In genomic region chr3:127788919-127789318, GRCm38 (mm10) we compare ENCODE assay signal across 8 mouse cellular contexts. TPM values are rescaled to one million over a fixed set of nuclear protein-coding genes. Genes with fewer than 3 reads are reported as not detected.
A peak's percentile ranks its signal among the peaks of the same experiment; 100 is the strongest.
DNase-seq lines count a peak whose midpoint lies in the region; ATAC-seq lines count a peak whose summit lies in the region.

No protein-coding gene starts in this region.

- H3K4me1 ChIP-seq in heart, embryonic 13.5 days: peaks cover 10% of the 10 kb centered on the region
- 0 out of 2 replicates have a peak, but pooled peaks cover 5% of the 10 kb centered on the region for H3K4me1 ChIP-seq in brown adipose tissue, adult 24 weeks (ENCODE audit: control insufficient read depth, insufficient read depth, insufficient read length, low read length)
- H3K4me1 ChIP-seq in hindbrain, embryonic 11.5 days (replicated peaks; ENCODE audit: control insufficient read depth, insufficient read depth, low read length): peaks cover 6% of the 10 kb centered on the region; the same call in 1 of the 2 replicates
- H3K4me1 ChIP-seq in liver, embryonic 15.5 days (replicated peaks): peaks cover 35% of the 10 kb centered on the region

- H3K9me3 ChIP-seq in heart, embryonic 13.5 days: no peaks in the 10 kb centered on the region
- no peaks in the 10 kb centered on the region for H3K9me3 ChIP-seq in hindbrain, embryonic 11.5 days (ENCODE audit: control insufficient read depth, low read length)
- H3K9me3 ChIP-seq in liver, embryonic 15.5 days (replicated peaks): no peaks in the 10 kb centered on the region

- H3K27me3 ChIP-seq in heart, embryonic 13.5 days (replicated peaks): peaks cover 37% of the 10 kb centered on the region
- H3K27me3 ChIP-seq in hindbrain, embryonic 11.5 days (ENCODE audit: control insufficient read depth, insufficient read depth, low read length): peaks cover 19% of the 10 kb centered on the region
- no peaks in the 10 kb centered on the region for H3K27me3 ChIP-seq in liver, embryonic 15.5 days

- no peak for ATAC-seq in heart, embryonic 13.5 days (ENCODE audit: extremely low read depth, insufficient number of reproducible peaks, low FRiP score, low TSS enrichment)
- no peak for ATAC-seq in hindbrain, embryonic 11.5 days (ENCODE audit: low FRiP score)
- no peak for ATAC-seq in liver, embryonic 15.5 days (ENCODE audit: insufficient read depth)

- peak overlapping the region; percentile 86; the same call in 1 of the 2 replicates for H3K9ac ChIP-seq in heart, embryonic 13.5 days
- no peak overlapping the region for H3K9ac ChIP-seq in hindbrain, embryonic 11.5 days (ENCODE audit: low read depth, low read length)
- H3K9ac ChIP-seq in liver, embryonic 15.5 days: peak overlapping the region; percentile 80; the same call in 1 of the 2 replicates

- no peak overlapping the region for H3K27ac ChIP-seq in heart, embryonic 13.5 days (replicated peaks)
- peak overlapping the region; percentile 68; the same call in 1 of the 2 replicates for H3K27ac ChIP-seq in brown adipose tissue, adult 24 weeks (replicated peaks; ENCODE audit: low read depth, low read length)
- H3K27ac ChIP-seq in hindbrain, embryonic 11.5 days (ENCODE audit: low read depth, low read length): no peak overlapping the region
- no peak overlapping the region for H3K27ac ChIP-seq in liver, embryonic 15.5 days (replicated peaks)

- H3K36me3 ChIP-seq in heart, embryonic 13.5 days: no peaks in the 10 kb centered on the region
- no peaks in the 10 kb centered on the region for H3K36me3 ChIP-seq in hindbrain, embryonic 11.5 days (ENCODE audit: control insufficient read depth, insufficient read depth, low read length)
- H3K36me3 ChIP-seq in liver, embryonic 15.5 days (replicated peaks): peaks cover 3% of the 10 kb centered on the region; the same call in 1 of the 2 replicates

- peak overlapping the region; percentile 100 for H3K4me2 ChIP-seq in heart, embryonic 13.5 days
- H3K4me2 ChIP-seq in hindbrain, embryonic 11.5 days (replicated peaks; ENCODE audit: low read depth, low read length): no peak overlapping the region
- peak overlapping the region; percentile 85 for H3K4me2 ChIP-seq in liver, embryonic 15.5 days

- peak overlapping the region; percentile 77 for H3K4me3 ChIP-seq in heart, embryonic 13.5 days
- peak overlapping the region; percentile 80 for H3K4me3 ChIP-seq in brown adipose tissue, adult 24 weeks (ENCODE audit: insufficient read depth, low read depth, low read length)
- no peak overlapping the region; the same call in 1 of the 2 replicates for H3K4me3 ChIP-seq in hindbrain, embryonic 11.5 days (ENCODE audit: low read depth, low read length)
- peak overlapping the region; percentile 74 for H3K4me3 ChIP-seq in liver, embryonic 15.5 days (replicated peaks)

- intact Hi-C loops in heart, postnatal 36 days (cut with DNase I): loop anchor here (5.0 kb wide), 1 partner anchor 108 kb away; the partner anchor contains the start of gene Fam241a

- WGBS in heart, embryonic 13.5 days: 26% methylated on average over 8 of the region's 8 CpGs
- 13% methylated on average over 8 of the region's 8 CpGs for WGBS in hindbrain, embryonic 11.5 days
- WGBS in liver, embryonic 15.5 days (ENCODE audit: insufficient replicate concordance): 52% methylated on average over 8 of the region's 8 CpGs

- DNase-seq in heart, postnatal 36 days: no peak
- DNase-seq in hindbrain, embryonic 11.5 days (ENCODE audit: low spot score): peak; percentile 12
- DNase-seq in thymus, postnatal 10 days (ENCODE audit: low spot score in 2 of 2): no peak
- DNase-seq in thymus, postnatal 4 days: no peak
- no peak for DNase-seq in cerebellum, postnatal 36 days

RNA-seq across cellular contexts. Expression of gene Tifa, which starts 0.7 kb away (rescaled TPM):
- 3.0 and 3.3 TPM in 2 replicates for polyA plus RNA-seq in heart, embryonic 13.5 days (2015; fragmentation: Nextera tagmentation; extraction: Ambion mirVana)
- total RNA-seq in heart, postnatal 36 days (2021): 1 to 10 TPM; 2.9 to 3.1 TPM
- polyA plus RNA-seq in brown adipose tissue, adult 24 weeks (2012; ENCODE audit: insufficient read depth, insufficient read length, missing spikeins): 1.8 and 2.0 TPM in 2 replicates
- 4.5 and 4.7 TPM in 2 replicates for polyA plus RNA-seq in hindbrain, embryonic 11.5 days (2014; fragmentation: Nextera tagmentation; extraction: Ambion mirVana)
- 14.9 and 15.3 TPM in 2 replicates for polyA plus RNA-seq in liver, embryonic 15.5 days (2015; fragmentation: Nextera tagmentation; extraction: Ambion mirVana)

RNA-seq across cellular contexts. Expression of gene Alpk1, which starts 8.6 kb away (rescaled TPM):
- polyA plus RNA-seq in heart, embryonic 13.5 days (2015; fragmentation: Nextera tagmentation; extraction: Ambion mirVana): 1.0 and 1.2 TPM in 2 replicates
- total RNA-seq in heart, postnatal 36 days (2021): 1 to 10 TPM; 2.7 to 4.1 TPM
- 0.54 and 0.63 TPM in 2 replicates for polyA plus RNA-seq in brown adipose tissue, adult 24 weeks (2012; ENCODE audit: insufficient read depth, insufficient read length, missing spikeins)
- 1.2 and 1.3 TPM in 2 replicates for polyA plus RNA-seq in hindbrain, embryonic 11.5 days (2014; fragmentation: Nextera tagmentation; extraction: Ambion mirVana)
- polyA plus RNA-seq in liver, embryonic 15.5 days (2015; fragmentation: Nextera tagmentation; extraction: Ambion mirVana): 0.59 and 0.62 TPM in 2 replicates

RNA-seq across cellular contexts. Expression of gene Ap1ar, which starts 48.4 kb away (rescaled TPM):
- polyA plus RNA-seq in heart, embryonic 13.5 days (2015; fragmentation: Nextera tagmentation; extraction: Ambion mirVana): 27.5 and 30.5 TPM in 2 replicates
- total RNA-seq in heart, postnatal 36 days (2021): 10 to 100 TPM; 14.5 to 19.0 TPM
- polyA plus RNA-seq in brown adipose tissue, adult 24 weeks (2012; ENCODE audit: insufficient read depth, insufficient read length, missing spikeins): 13.1 and 25.0 TPM in 2 replicates
- 71.9 and 77.9 TPM in 2 replicates for polyA plus RNA-seq in hindbrain, embryonic 11.5 days (2014; fragmentation: Nextera tagmentation; extraction: Ambion mirVana)
- 19.1 and 19.2 TPM in 2 replicates for polyA plus RNA-seq in liver, embryonic 15.5 days (2015; fragmentation: Nextera tagmentation; extraction: Ambion mirVana)
